25 mouse cellular contexts compared by ENCODE assay signal in genomic region chr11:91206470-91206869, GRCm38 (mm10).
DNase-seq lines count a peak whose midpoint lies in the region; ATAC-seq and TF ChIP-seq lines count a peak whose summit lies in the region.
"Had no signal": no experiment of that assay in that cellular context is flagged by ENCODE, and none has a peak within 500 bp of the region (broad histone marks: within the 10 kb centered on the region; RNA-seq: fewer than 3 reads in every experiment).

No protein-coding gene starts in this region.

- DNase-seq in kidney, adult 2 months = peak; percentile 26
- DNase-seq in kidney, postnatal 4 days = no peak
- no peak for DNase-seq in midbrain, postnatal 0 days (ENCODE audit: low spot score)
- DNase-seq in brain, embryonic 14.5 days (ENCODE audit: low read depth) = peak; percentile 23
- no peak for DNase-seq in adrenal gland, adult 2 months
- no peak for DNase-seq in limb, embryonic 10.5 days (ENCODE audit: low spot score)
- DNase-seq: adrenal gland, postnatal 10 days; cerebellum, adult 11-12 months; cerebellum, adult 9-11 months; forebrain, postnatal 0 days; heart, postnatal 14 days; kidney, adult 11 months; kidney, postnatal 10 days; liver, postnatal 0 days; lung, postnatal 4 days; thymus, postnatal 4 days had no signal

- H3K9me3 ChIP-seq in midbrain, embryonic 12.5 days = no peaks in the 10 kb centered on the region
- no peaks in the 10 kb centered on the region for H3K9me3 ChIP-seq in midbrain, postnatal 0 days (ENCODE audit: low read length)
- H3K9me3 ChIP-seq in limb, embryonic 10.5 days (replicated peaks) = no peaks in the 10 kb centered on the region
- H3K9me3 ChIP-seq: forebrain, embryonic 12.5 days; hindbrain, embryonic 10.5 days; hindbrain, embryonic 15.5 days; liver, embryonic 12.5 days had no signal

- H3K27ac ChIP-seq in kidney, adult 2 months (ENCODE audit: insufficient read depth, low read depth, low read length) = peak overlapping the region; percentile 46; the same call in 1 of the 2 replicates
- H3K27ac ChIP-seq in midbrain, embryonic 12.5 days (replicated peaks) = no peak overlapping the region
- H3K27ac ChIP-seq in midbrain, postnatal 0 days (ENCODE audit: low read depth, low read length) = no peak overlapping the region
- H3K27ac ChIP-seq in limb, embryonic 10.5 days = no peak overlapping the region
- H3K27ac ChIP-seq: forebrain, embryonic 12.5 days; hindbrain, embryonic 10.5 days; hindbrain, embryonic 15.5 days; left cerebral cortex, adult 2 months; liver, embryonic 12.5 days had no signal

- no peak for TF ChIP-seq POLR2A in kidney, adult 2 months (IDR thresholded peaks at IDR 0.05; ENCODE audit: low read depth, low read length)
- TF ChIP-seq POLR2A in brain, embryonic 14.5 days (IDR thresholded peaks at IDR 0.05; ENCODE audit: borderline replicate concordance, extremely low read depth, insufficient read depth, insufficient read length, poor library complexity, severe bottlenecking) = no peak

- peak; percentile 38; the same call in 1 of the 2 replicates for ATAC-seq in midbrain, embryonic 12.5 days (ENCODE audit: low FRiP score, low read depth)
- ATAC-seq in midbrain, postnatal 0 days (ENCODE audit: low FRiP score) = no peak
- ATAC-seq: forebrain, postnatal 0 days; inflammation-experienced regulatory T-cells, adult 6 months; liver, embryonic 12.5 days; liver, postnatal 0 days had no signal

- no peak overlapping the region for H3K9ac ChIP-seq in midbrain, embryonic 12.5 days (replicated peaks)
- no peak overlapping the region for H3K9ac ChIP-seq in midbrain, postnatal 0 days (replicated peaks; ENCODE audit: low read length, poor library complexity, severe bottlenecking)
- H3K9ac ChIP-seq: forebrain, embryonic 12.5 days; forebrain, postnatal 0 days; hindbrain, embryonic 15.5 days; liver, embryonic 12.5 days; liver, postnatal 0 days had no signal

- no peak overlapping the region for H3K4me2 ChIP-seq in midbrain, embryonic 12.5 days (replicated peaks)
- H3K4me2 ChIP-seq in midbrain, postnatal 0 days (ENCODE audit: low read depth, low read length, poor library complexity, severe bottlenecking) = no peak overlapping the region
- H3K4me2 ChIP-seq: forebrain, embryonic 12.5 days; hindbrain, embryonic 15.5 days; liver, embryonic 12.5 days had no signal

- no peaks in the 10 kb centered on the region for H3K36me3 ChIP-seq in kidney, adult 2 months (ENCODE audit: control insufficient read depth, insufficient read depth, low read length)
- no peaks in the 10 kb centered on the region for H3K36me3 ChIP-seq in midbrain, embryonic 12.5 days
- no peaks in the 10 kb centered on the region for H3K36me3 ChIP-seq in midbrain, postnatal 0 days (ENCODE audit: insufficient read depth, low read length)
- no peaks in the 10 kb centered on the region for H3K36me3 ChIP-seq in limb, embryonic 10.5 days
- H3K36me3 ChIP-seq: forebrain, embryonic 12.5 days; hindbrain, embryonic 10.5 days; hindbrain, embryonic 15.5 days; liver, embryonic 12.5 days had no signal

- WGBS in kidney, adult 2 months = 39% methylated on average over 7 of the region's 7 CpGs
- WGBS in midbrain, embryonic 12.5 days = 26% methylated on average over 7 of the region's 7 CpGs
- WGBS in midbrain, postnatal 0 days = 35% methylated on average over 7 of the region's 7 CpGs
- 59% methylated on average over 7 of the region's 7 CpGs for WGBS in limb, embryonic 10.5 days

- no peak overlapping the region for H3K4me3 ChIP-seq in kidney, adult 2 months (ENCODE audit: insufficient read depth, low read depth, low read length)
- H3K4me3 ChIP-seq in midbrain, embryonic 12.5 days = no peak overlapping the region
- no peak overlapping the region for H3K4me3 ChIP-seq in midbrain, postnatal 0 days (ENCODE audit: low read depth, low read length)
- H3K4me3 ChIP-seq in limb, embryonic 10.5 days = no peak overlapping the region
- H3K4me3 ChIP-seq: erythroblast, embryonic 14.5 days; forebrain, embryonic 12.5 days; hindbrain, embryonic 10.5 days; hindbrain, embryonic 15.5 days; left cerebral cortex, adult 2 months; liver, embryonic 12.5 days; megakaryocyte, embryonic 14.5 days had no signal

- H3K4me1 ChIP-seq in kidney, adult 2 months (ENCODE audit: control insufficient read depth, insufficient read depth, low read length) = peaks cover 3% of the 10 kb centered on the region; the same call in 1 of the 2 replicates
- H3K4me1 ChIP-seq in midbrain, embryonic 12.5 days = peaks cover 7% of the 10 kb centered on the region; the same call in 1 of the 2 replicates
- H3K4me1 ChIP-seq in midbrain, postnatal 0 days (ENCODE audit: insufficient read depth, low read length) = no peaks in the 10 kb centered on the region; the same call in 1 of the 2 replicates
- H3K4me1 ChIP-seq in limb, embryonic 10.5 days = no peaks in the 10 kb centered on the region
- H3K4me1 ChIP-seq: hindbrain, embryonic 15.5 days; liver, embryonic 12.5 days; megakaryocyte, embryonic 14.5 days had no signal

- TF ChIP-seq CTCF in kidney, adult 2 months (conservative IDR thresholded peaks at IDR 0.05; ENCODE audit: insufficient read depth, insufficient read length, low read depth, low read length) = no peak
- no peak for TF ChIP-seq CTCF in midbrain, postnatal 0 days (IDR thresholded peaks at IDR 0.05)
- TF ChIP-seq CTCF in brain, embryonic 14.5 days (IDR thresholded peaks at IDR 0.05; ENCODE audit: borderline replicate concordance, extremely low read depth, insufficient read depth, insufficient read length) = no peak

- no peaks in the 10 kb centered on the region for H3K27me3 ChIP-seq in kidney, adult 2 months (replicated peaks; ENCODE audit: control insufficient read depth, insufficient read depth, low read length)
- no peaks in the 10 kb centered on the region for H3K27me3 ChIP-seq in midbrain, embryonic 12.5 days
- H3K27me3 ChIP-seq in midbrain, postnatal 0 days (ENCODE audit: insufficient read depth, low read length) = no peaks in the 10 kb centered on the region
- H3K27me3 ChIP-seq in limb, embryonic 10.5 days (ENCODE audit: low read depth, poor library complexity, severe bottlenecking) = no peaks in the 10 kb centered on the region
- H3K27me3 ChIP-seq: forebrain, embryonic 12.5 days; hindbrain, embryonic 15.5 days; liver, embryonic 12.5 days; megakaryocyte, embryonic 14.5 days had no signal

Comparison
In these comparisons a context has a peak if more than half of its experiments do, and no peak if none do; other contexts are left out.
1. DNase-seq: peak in kidney, adult 2 months (single experiment) and brain, embryonic 14.5 days (single experiment); none in kidney, postnatal 4 days (0 of 2), midbrain, postnatal 0 days (single experiment), adrenal gland, adult 2 months (single experiment) and limb, embryonic 10.5 days (single experiment).